ENCODE assay signal across 8 mouse cellular contexts in the genomic region with DNA sequence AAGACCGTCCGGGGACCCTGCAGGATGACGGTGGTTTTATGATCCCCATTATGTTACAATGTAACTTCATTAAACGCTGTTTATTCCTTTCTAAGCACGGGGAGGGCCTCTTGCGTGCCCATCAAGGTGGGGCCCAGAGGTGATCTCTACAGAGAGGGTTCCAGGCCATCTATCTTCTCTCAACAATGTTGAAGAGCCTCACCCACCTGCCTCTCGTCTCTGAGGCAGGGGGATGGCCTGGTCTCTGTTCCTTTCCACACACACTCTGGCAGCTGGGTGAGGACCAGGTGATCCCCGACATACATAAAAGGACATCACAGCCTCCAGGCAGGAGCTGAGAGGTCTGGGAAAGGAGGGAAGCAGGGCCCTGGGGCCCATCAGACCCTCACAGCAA.
A peak's percentile ranks its signal among the peaks of the same experiment; 100 is the strongest.
DNase-seq lines count a peak whose midpoint lies in the region; ATAC-seq and TF ChIP-seq lines count a peak whose summit lies in the region.

No protein-coding gene starts in this region.

- no peaks in the 10 kb centered on the region for H3K36me3 ChIP-seq in heart, embryonic 13.5 days
- no peaks in the 10 kb centered on the region for H3K36me3 ChIP-seq in forebrain, embryonic 10.5 days (replicated peaks)
- no peaks in the 10 kb centered on the region for H3K36me3 ChIP-seq in intestine, embryonic 16.5 days (ENCODE audit: control insufficient read depth, insufficient read depth, low read length)
- H3K36me3 ChIP-seq in midbrain, embryonic 15.5 days (replicated peaks) = no peaks in the 10 kb centered on the region

- TF ChIP-seq CTCF in left cerebral cortex, adult 2 months (IDR thresholded peaks at IDR 0.05) = no peak

- intact Hi-C loops in left cerebral cortex, adult 2 months (cut with DNase I) = loop anchor here (5.0 kb wide), 1 partner anchor 48 kb away; no protein-coding TSS in a partner anchor

- WGBS in heart, embryonic 13.5 days = 34% methylated on average over 8 of the region's 8 CpGs
- 49% methylated on average over 8 of the region's 8 CpGs for WGBS in forebrain, embryonic 10.5 days
- 9% methylated on average over 8 of the region's 8 CpGs for WGBS in intestine, embryonic 16.5 days
- 15% methylated on average over 8 of the region's 8 CpGs for WGBS in midbrain, embryonic 15.5 days

- peaks cover 10% of the 10 kb centered on the region for H3K27me3 ChIP-seq in heart, embryonic 13.5 days (replicated peaks)
- peaks cover 37% of the 10 kb centered on the region for H3K27me3 ChIP-seq in forebrain, embryonic 10.5 days (ENCODE audit: poor library complexity, severe bottlenecking)
- 0 out of 2 replicates have a peak, but pooled peaks cover 4% of the 10 kb centered on the region for H3K27me3 ChIP-seq in intestine, embryonic 16.5 days (replicated peaks; ENCODE audit: control insufficient read depth, insufficient read depth, low read length)
- H3K27me3 ChIP-seq in midbrain, embryonic 15.5 days (replicated peaks) = no peaks in the 10 kb centered on the region

- H3K9me3 ChIP-seq in heart, embryonic 13.5 days = no peaks in the 10 kb centered on the region
- no peaks in the 10 kb centered on the region for H3K9me3 ChIP-seq in forebrain, embryonic 10.5 days
- no peaks in the 10 kb centered on the region for H3K9me3 ChIP-seq in intestine, embryonic 16.5 days (ENCODE audit: control insufficient read depth, low read length)
- no peaks in the 10 kb centered on the region for H3K9me3 ChIP-seq in midbrain, embryonic 15.5 days

- H3K4me1 ChIP-seq in heart, embryonic 13.5 days = peaks cover 46% of the 10 kb centered on the region
- H3K4me1 ChIP-seq in forebrain, embryonic 10.5 days = peaks cover 35% of the 10 kb centered on the region
- peaks cover 20% of the 10 kb centered on the region for H3K4me1 ChIP-seq in intestine, embryonic 16.5 days (ENCODE audit: control insufficient read depth, insufficient read depth, low read length)
- H3K4me1 ChIP-seq in midbrain, embryonic 15.5 days = peaks cover 34% of the 10 kb centered on the region

- no peak for DNase-seq in heart, postnatal 4 days
- no peak for DNase-seq in forebrain, embryonic 10.5 days (ENCODE audit: extremely low spot score, low spot score)
- no peak for DNase-seq in left cerebral cortex, adult 2 months (ENCODE audit: extremely low spot score in 1 of 2, low spot score in 2 of 2)
- no peak for DNase-seq in cerebellum, postnatal 14 days

- H3K4me2 ChIP-seq in heart, embryonic 13.5 days = peak overlapping the region; percentile 74
- peak overlapping the region; percentile 60 for H3K4me2 ChIP-seq in intestine, embryonic 16.5 days (ENCODE audit: low read depth, low read length)
- H3K4me2 ChIP-seq in midbrain, embryonic 15.5 days = peak overlapping the region; percentile 47

- peak overlapping the region; percentile 48 for H3K4me3 ChIP-seq in heart, embryonic 13.5 days
- H3K4me3 ChIP-seq in forebrain, embryonic 10.5 days = peak overlapping the region; percentile 45; the same call in 1 of the 2 replicates
- peak overlapping the region; percentile 34; the same call in 1 of the 2 replicates for H3K4me3 ChIP-seq in intestine, embryonic 16.5 days (ENCODE audit: low read length)
- no peak overlapping the region for H3K4me3 ChIP-seq in midbrain, embryonic 15.5 days
- H3K4me3 ChIP-seq in left cerebral cortex, adult 2 months = no peak overlapping the region

- no peak for ATAC-seq in heart, embryonic 13.5 days (ENCODE audit: extremely low read depth, insufficient number of reproducible peaks, low FRiP score, low TSS enrichment)
- peak; percentile 32 for ATAC-seq in intestine, embryonic 16.5 days
- ATAC-seq in midbrain, embryonic 15.5 days (replicated peaks) = no peak
- ATAC-seq in inflammation-experienced regulatory T-cells, adult 6 months = no peak

- H3K9ac ChIP-seq in heart, embryonic 13.5 days = peak overlapping the region; percentile 70
- no peak overlapping the region for H3K9ac ChIP-seq in intestine, embryonic 16.5 days (ENCODE audit: low read depth, low read length)
- no peak overlapping the region for H3K9ac ChIP-seq in midbrain, embryonic 15.5 days

- peak overlapping the region; percentile 43 for H3K27ac ChIP-seq in heart, embryonic 13.5 days (replicated peaks)
- peak overlapping the region; percentile 62 for H3K27ac ChIP-seq in forebrain, embryonic 10.5 days
- peak overlapping the region; percentile 2; the same call in 1 of the 2 replicates for H3K27ac ChIP-seq in intestine, embryonic 16.5 days (ENCODE audit: low read length)
- peak overlapping the region; percentile 77 for H3K27ac ChIP-seq in midbrain, embryonic 15.5 days
- no peak overlapping the region; the same call in 1 of the 2 replicates for H3K27ac ChIP-seq in left cerebral cortex, adult 2 months

Comparison
In these comparisons a context has a peak if more than half of its experiments do, and no peak if none do; other contexts are left out.
1. H3K4me3 ChIP-seq: peak in heart, embryonic 13.5 days (single experiment), forebrain, embryonic 10.5 days (single experiment) and intestine, embryonic 16.5 days (single experiment); none in midbrain, embryonic 15.5 days (single experiment) and left cerebral cortex, adult 2 months (single experiment).
2. Peak in every context shown above with its lines, with median percentiles within 50 percentile points of each other: H3K4me2 ChIP-seq.